Mouse (Mus musculus) forebrain, embryonic 13.5 days (tissue): ENCODE data around the gene Klhl3. TPM values are rescaled to one million over a fixed set of nuclear protein-coding genes. Genes with fewer than 3 reads are reported as not detected.

Experiments used
- ATAC-seq: fragments of 200-750 bp; cut with Nextera tagmentation; 2 replicates; pipeline ENCODE4 v1.8.0; 2017
- H3K27ac ChIP-seq: fragments of 300-500 bp; sonication (generic); 2 replicates; pipeline ENCODE4 v1.5.1; 2015; ENCODE audit warnings: inconsistent platforms, mild to moderate bottlenecking, moderate library complexity
- H3K27me3 ChIP-seq: fragments of 300-500 bp; sonication (generic); 2 replicates; pipeline ENCODE4 v1.6.1; 2015; ENCODE audit warnings: mild to moderate bottlenecking, inconsistent platforms
- H3K36me3 ChIP-seq: fragments of 300-500 bp; sonication (generic); 2 replicates; pipeline ENCODE4 v1.6.1; 2015; ENCODE audit warnings: mild to moderate bottlenecking, inconsistent platforms; ENCODE audit not compliant: poor library complexity, severe bottlenecking
- H3K4me1 ChIP-seq: fragments of 300-500 bp; sonication (generic); 2 replicates; pipeline ENCODE4 v1.6.1; 2015; ENCODE audit warnings: inconsistent platforms
- H3K4me2 ChIP-seq: fragments of 300-500 bp; sonication (generic); 2 replicates; pipeline ENCODE4 v1.6.1; 2015; ENCODE audit warnings: inconsistent platforms, mild to moderate bottlenecking, moderate library complexity
- H3K4me3 ChIP-seq: fragments of 300-500 bp; sonication (generic); 2 replicates; pipeline ENCODE4 v1.5.1; 2015; ENCODE audit warnings: mild to moderate bottlenecking, inconsistent platforms
- H3K9ac ChIP-seq: fragments of 300-500 bp; sonication (generic); 2 replicates; pipeline ENCODE4 v1.6.1; 2015; ENCODE audit warnings: mild to moderate bottlenecking, inconsistent platforms
- H3K9me3 ChIP-seq: fragments of 300-500 bp; sonication (generic); replicated peaks from 2 replicates; pipeline ENCODE4 v1.6.1; 2016; ENCODE audit warnings: inconsistent platforms
- WGBS: fragments of 180-500 bp; shearing (Covaris S2); methylation state at CpG from one replicate; pipeline ENCODE4 v1.1.7; 2015; 5-methylcytosine and 5-hydroxymethylcytosine counted together
- polyA plus RNA-seq: library from polyadenylated mRNA; unstranded; fragments of >200 nt; fragmentation: Nextera tagmentation; extraction: Ambion mirVana; gene quantifications from 2 replicates; pipeline ENCODE4 v1.2.1, GENCODE M21; 2015

Gene Klhl3
- polyA plus RNA-seq, 1 experiment from 2014 or later = 5.6 TPM

GRCm38 (mm10) chr13:58074881-58075280 lies 38.5 kb downstream of the Klhl3 start:
- H3K27ac ChIP-seq = no peak overlapping the region

DNA sequence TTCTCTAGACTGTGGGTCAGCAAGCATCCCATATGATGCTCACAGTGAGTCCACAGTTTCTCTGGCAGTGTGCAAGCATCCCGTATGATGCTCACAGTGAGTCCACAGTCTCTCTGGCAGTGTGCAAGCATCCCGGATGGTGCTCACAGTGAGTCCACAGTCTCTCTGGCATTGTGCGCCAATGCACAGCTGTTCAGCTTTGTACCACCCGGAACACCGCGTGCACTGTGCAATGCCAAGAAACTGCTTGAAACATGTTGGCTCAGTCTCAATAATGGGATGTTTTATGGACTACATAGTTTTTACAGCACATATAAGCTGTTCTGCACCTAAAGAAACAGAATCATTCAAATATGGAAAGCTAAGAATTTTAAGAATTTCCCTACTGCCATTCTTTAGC lies 38.9 kb downstream of the Klhl3 start:
- no peak overlapping the region for H3K4me2 ChIP-seq
- no peak overlapping the region for H3K4me3 ChIP-seq
- H3K27ac ChIP-seq = no peak overlapping the region
- WGBS = 92% methylated on average over 6 of the region's 6 CpGs
- H3K36me3 ChIP-seq = no peaks in the 10 kb centered on the region
- H3K4me1 ChIP-seq = peaks cover 3% of the 10 kb centered on the region; the same call in 1 of the 2 replicates
- H3K9me3 ChIP-seq = no peaks in the 10 kb centered on the region
- H3K9ac ChIP-seq = no peak overlapping the region
- no peaks in the 10 kb centered on the region for H3K27me3 ChIP-seq
- ATAC-seq = no peak; the same call in 1 of the 2 replicates

More at GRCm38 (mm10) chr13:58074881-58075280, 38.5 kb downstream of the Klhl3 start:
- Histone ChIP-seq H3K4me1 (peaks cover 3% of the 10 kb centered on the region; the same call in 1 of the 2 replicates), H3K4me3 (no peak overlapping the region), H3K36me3 (no peaks in the 10 kb centered on the region), H3K9ac (no peak overlapping the region), H3K27me3 (no peaks in the 10 kb centered on the region), H3K9me3 (no peaks in the 10 kb centered on the region), H3K4me2 (no peak overlapping the region)
- 89% methylated on average over 9 of the region's 9 CpGs for WGBS
- ATAC-seq = no peak

- H3K36me3 ChIP-seq = no peaks in the 10 kb centered on the region
- ATAC-seq = no peak
- peaks cover 6% of the 10 kb centered on the region; the same call in 1 of the 2 replicates for H3K4me1 ChIP-seq
- no peaks in the 10 kb centered on the region for H3K27me3 ChIP-seq
- H3K9me3 ChIP-seq = no peaks in the 10 kb centered on the region
- WGBS = 83% methylated on average over 12 of the region's 12 CpGs
- H3K27ac ChIP-seq = no peak overlapping the region
- H3K4me3 ChIP-seq = no peak overlapping the region
- no peak overlapping the region for H3K9ac ChIP-seq
- H3K4me2 ChIP-seq = no peak overlapping the region
These were observed 40.0 kb downstream of the Klhl3 start for GRCm38 (mm10) chr13:58073254-58073882.

- peaks cover 7% of the 10 kb centered on the region; the same call in 1 of the 2 replicates for H3K4me1 ChIP-seq
- 86% methylated on average over 21 of the region's 21 CpGs for WGBS
- no peaks in the 10 kb centered on the region for H3K27me3 ChIP-seq
- H3K4me2 ChIP-seq = no peak overlapping the region
- no peak overlapping the region for H3K9ac ChIP-seq
- no peak overlapping the region for H3K27ac ChIP-seq
- no peak for ATAC-seq
- no peak overlapping the region for H3K4me3 ChIP-seq
- no peaks in the 10 kb centered on the region for H3K9me3 ChIP-seq
- no peaks in the 10 kb centered on the region for H3K36me3 ChIP-seq
These were observed 42.2 kb downstream of the Klhl3 start for GRCm38 (mm10) chr13:58071209-58071608.

- Histone ChIP-seq H3K4me3 (no peak overlapping the region), H3K27me3 (no peaks in the 10 kb centered on the region), H3K9me3 (no peaks in the 10 kb centered on the region), H3K9ac (no peak overlapping the region), H3K4me2 (no peak overlapping the region), H3K27ac (no peak overlapping the region), H3K36me3 (no peaks in the 10 kb centered on the region), H3K4me1 (peaks cover 7% of the 10 kb centered on the region; the same call in 1 of the 2 replicates)
- 88% methylated on average over 12 of the region's 12 CpGs for WGBS
- ATAC-seq = no peak
These were observed 42.9 kb downstream of the Klhl3 start for GRCm38 (mm10) chr13:58070504-58070903.

DNA sequence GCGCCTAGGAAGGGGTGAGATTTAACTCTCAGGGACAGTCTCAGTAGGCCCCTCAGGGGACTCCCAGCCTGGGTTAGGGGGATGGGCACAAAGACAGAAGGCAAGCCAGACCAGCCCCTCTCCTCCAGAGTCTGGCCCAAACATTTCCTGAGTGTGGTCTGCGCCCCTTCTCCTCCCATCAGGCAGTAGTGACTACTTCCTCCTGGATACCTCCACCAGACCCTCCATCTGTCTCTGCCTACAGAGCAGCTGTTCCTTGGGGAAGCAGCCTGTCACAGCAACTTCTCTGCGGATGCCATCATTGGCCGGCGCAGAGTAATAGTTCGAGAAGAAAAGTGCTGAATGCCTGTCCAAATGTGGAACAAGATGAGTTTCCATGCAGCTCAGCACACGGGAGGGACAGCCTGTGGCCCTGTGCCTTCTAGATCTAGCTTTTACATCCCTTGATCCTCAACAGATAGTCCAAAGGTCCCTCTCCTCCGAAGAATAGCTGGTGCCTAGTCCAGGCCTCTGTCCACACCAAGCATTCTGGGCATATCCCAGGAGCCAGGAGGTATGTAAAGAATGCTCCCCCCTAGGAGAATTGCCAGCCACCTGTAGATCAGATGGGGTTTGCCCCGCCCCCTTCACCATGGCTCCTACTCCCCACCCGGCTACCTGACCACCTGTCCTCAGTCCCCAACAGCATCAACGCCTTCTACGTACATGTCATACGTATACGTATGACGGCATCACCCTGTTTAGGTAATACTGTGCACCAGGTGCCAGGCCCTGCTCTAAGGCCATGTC lies 44.8 kb downstream of the Klhl3 start:
- H3K27ac ChIP-seq = no peak overlapping the region
- no peak overlapping the region for H3K4me3 ChIP-seq
- WGBS = 91% methylated on average over 15 of the region's 15 CpGs
- H3K9me3 ChIP-seq = no peaks in the 10 kb centered on the region
- peaks cover 7% of the 10 kb centered on the region; the same call in 1 of the 2 replicates for H3K4me1 ChIP-seq
- H3K36me3 ChIP-seq = no peaks in the 10 kb centered on the region
- no peaks in the 10 kb centered on the region for H3K27me3 ChIP-seq
- ATAC-seq = peak; percentile 58; the same call in 1 of the 2 replicates
- H3K9ac ChIP-seq = no peak overlapping the region
- no peak overlapping the region for H3K4me2 ChIP-seq

- Histone ChIP-seq H3K27ac (no peak overlapping the region), H3K9me3 (no peaks in the 10 kb centered on the region)
These were observed 45.8 kb downstream of the Klhl3 start for GRCm38 (mm10) chr13:58067540-58068103.

GRCm38 (mm10) chr13:58066496-58067389 lies 46.6 kb downstream of the Klhl3 start:
- H3K4me3 ChIP-seq = no peak overlapping the region
- no peak overlapping the region for H3K9ac ChIP-seq
- no peak for ATAC-seq
- no peaks in the 10 kb centered on the region for H3K9me3 ChIP-seq
- H3K4me1 ChIP-seq = peaks cover 7% of the 10 kb centered on the region; the same call in 1 of the 2 replicates
- peaks cover 5% of the 10 kb centered on the region; the same call in 1 of the 2 replicates for H3K36me3 ChIP-seq
- no peak overlapping the region for H3K27ac ChIP-seq
- 79% methylated on average over 14 of the region's 14 CpGs for WGBS
- H3K27me3 ChIP-seq = no peaks in the 10 kb centered on the region
- H3K4me2 ChIP-seq = no peak overlapping the region

More at GRCm38 (mm10) chr13:58067540-58068103, 45.8 kb downstream of the Klhl3 start:
- no peak overlapping the region for H3K9ac ChIP-seq
- H3K4me3 ChIP-seq = no peak overlapping the region
- no peak overlapping the region for H3K4me2 ChIP-seq
- no peaks in the 10 kb centered on the region for H3K36me3 ChIP-seq
- ATAC-seq = no peak
- peaks cover 7% of the 10 kb centered on the region; the same call in 1 of the 2 replicates for H3K4me1 ChIP-seq
- WGBS = 25% methylated on average over 17 of the region's 17 CpGs
- no peaks in the 10 kb centered on the region for H3K27me3 ChIP-seq

GRCm38 (mm10) chr13:58066081-58066495 lies 47.3 kb downstream of the Klhl3 start:
- Histone ChIP-seq H3K4me2 (no peak overlapping the region), H3K27me3 (no peaks in the 10 kb centered on the region), H3K4me3 (no peak overlapping the region), H3K9ac (no peak overlapping the region), H3K9me3 (no peaks in the 10 kb centered on the region), H3K4me1 (peaks cover 7% of the 10 kb centered on the region; the same call in 1 of the 2 replicates), H3K36me3 (peaks cover 6% of the 10 kb centered on the region; the same call in 1 of the 2 replicates), H3K27ac (no peak overlapping the region)
- no peak for ATAC-seq
- 87% methylated on average over 13 of the region's 13 CpGs for WGBS

- ATAC-seq = no peak
- no peaks in the 10 kb centered on the region for H3K9me3 ChIP-seq
- no peak overlapping the region for H3K4me3 ChIP-seq
- H3K4me1 ChIP-seq = 0 out of 2 replicates have a peak, but pooled peaks cover 4% of the 10 kb centered on the region
- H3K27ac ChIP-seq = no peak overlapping the region
- H3K9ac ChIP-seq = no peak overlapping the region
- peaks cover 6% of the 10 kb centered on the region; the same call in 1 of the 2 replicates for H3K36me3 ChIP-seq
- H3K4me2 ChIP-seq = no peak overlapping the region
- no peaks in the 10 kb centered on the region for H3K27me3 ChIP-seq
- 85% methylated on average over 5 of the region's 5 CpGs for WGBS
These were observed 48.1 kb downstream of the Klhl3 start for GRCm38 (mm10) chr13:58065316-58065715.
